Mouse (Mus musculus) megakaryocyte, embryonic 14.5 days (primary cell): ENCODE data around the gene Tesmin.

ENCODE experiments used
- FLI1 ChIP-seq: IDR thresholded peaks from 2 replicates; pipeline ENCODE4 v1.6.1; 2012; ENCODE audit warnings: low read length, inconsistent platforms, mixed read lengths
- GATA1 ChIP-seq: IDR thresholded peaks from 3 replicates; pipeline ENCODE4 v1.6.1; 2012; ENCODE audit warnings: mixed read lengths, low read length, inconsistent platforms, borderline replicate concordance

- no peak for TF ChIP-seq GATA1
- TF ChIP-seq FLI1, result no peak
Observed at GRCm38 (mm10) chr19:3419251-3419650, 30.6 kb downstream of the Tesmin start.
